Mouse (Mus musculus) retina, adult 2 months (tissue): ENCODE measurements around the gene Nckap5.
A peak's percentile ranks its signal among the peaks of the same experiment; 100 is the strongest.

Experiments used
- DNase-seq: peaks from one replicate; pipeline ENCODE4 v3.0.0-alpha.2; 2012; ENCODE audit warnings: low read depth, low spot score

The Nckap5 gene

GRCm38 (mm10) chr1:126473044-126473443 is 357.6 kb downstream of the Nckap5 start:
- DNase-seq, result no peak

- DNase-seq, result no peak
Observed at GRCm38 (mm10) chr1:126471419-126471818, 359.2 kb downstream of the Nckap5 start.

DNA sequence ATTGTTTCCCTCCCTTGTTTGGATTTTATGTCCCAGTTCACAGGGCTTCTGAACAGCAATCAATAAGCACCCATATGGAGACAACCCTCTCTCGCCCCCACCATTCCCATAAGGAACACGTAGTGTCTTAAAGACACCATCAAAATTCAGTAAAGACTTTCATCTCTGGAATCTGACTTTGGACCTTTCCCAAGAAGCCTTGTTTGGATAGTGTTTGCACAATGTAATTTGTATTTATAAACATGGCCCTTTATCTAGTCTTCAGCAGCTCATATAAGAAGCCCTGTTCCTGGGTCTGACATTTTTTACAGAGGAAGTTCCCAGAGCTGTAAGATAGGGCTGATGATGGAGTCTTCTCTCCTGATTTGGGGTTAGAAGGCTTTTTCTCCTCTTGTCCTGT is 359.7 kb downstream of the Nckap5 start:
- DNase-seq, result no peak

GRCm38 (mm10) chr1:126469818-126470544 is 360.6 kb downstream of the Nckap5 start:
- DNase-seq, result no peak

DNA sequence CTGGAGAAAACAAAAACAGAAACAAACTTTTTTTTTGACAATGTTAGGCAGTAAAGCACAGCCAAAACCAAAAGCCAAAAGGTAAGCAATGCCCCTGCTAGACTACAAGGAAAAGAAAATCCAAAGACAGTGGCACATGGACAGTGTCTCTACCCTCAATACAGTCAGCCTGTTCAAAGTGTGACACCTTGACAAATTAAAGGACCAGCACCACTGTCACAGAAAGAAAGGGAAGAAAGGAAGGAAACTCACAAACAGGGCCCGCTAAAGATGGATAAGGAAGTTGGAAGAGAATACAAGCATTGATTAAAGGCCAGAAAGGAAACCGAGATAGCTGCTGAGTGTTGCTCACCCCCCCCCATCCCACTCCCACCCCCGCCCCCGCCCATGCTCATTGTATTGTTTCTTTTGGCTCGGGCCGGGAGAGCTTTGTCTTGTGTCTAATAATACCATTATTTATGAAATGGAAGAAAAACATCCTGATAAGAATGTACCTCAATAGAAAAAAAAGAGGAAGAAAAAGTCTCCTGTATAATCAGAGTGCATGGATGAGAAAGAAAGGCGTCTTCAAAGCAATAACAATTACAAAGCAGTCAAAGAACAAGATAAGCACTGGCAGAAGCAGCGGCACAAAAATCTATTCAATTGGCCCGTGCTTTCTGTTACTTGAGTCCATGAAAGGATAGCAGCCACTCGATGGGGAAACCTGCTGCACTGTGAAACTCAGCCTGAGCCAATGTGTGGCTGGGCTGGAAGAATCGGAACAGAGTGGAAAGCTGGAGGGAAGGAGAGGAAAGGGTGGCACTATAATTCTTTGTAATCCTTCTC is 368.9 kb downstream of the Nckap5 start:
- DNase-seq, result no peak

DNA sequence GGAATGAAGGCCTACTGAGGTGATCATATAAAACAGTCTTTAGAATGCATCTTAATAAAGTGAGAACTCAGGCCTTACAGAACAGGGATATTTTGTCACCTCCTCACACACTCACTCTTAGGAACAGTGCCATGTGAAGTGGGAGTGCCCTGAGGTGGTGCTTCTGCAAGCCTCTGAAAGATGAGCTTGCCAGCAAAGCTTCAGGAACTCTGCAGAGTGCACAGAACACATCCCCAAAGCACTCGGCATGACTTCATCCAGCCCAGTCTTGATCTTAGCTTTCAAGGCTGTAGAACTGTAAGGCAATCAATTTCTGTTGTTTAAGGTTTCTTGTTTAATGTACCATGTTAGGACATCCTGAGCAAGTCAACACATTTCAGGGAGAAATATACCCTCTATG is 372.9 kb downstream of the Nckap5 start:
- DNase-seq, result no peak

- no peak for DNase-seq
Observed at GRCm38 (mm10) chr1:126454504-126455173, 376.0 kb downstream of the Nckap5 start.

- no peak for DNase-seq
Observed at GRCm38 (mm10) chr1:126451472-126451871, 379.1 kb downstream of the Nckap5 start.

- DNase-seq, result no peak
Observed at GRCm38 (mm10) chr1:126449424-126449823, 381.2 kb downstream of the Nckap5 start.

DNA sequence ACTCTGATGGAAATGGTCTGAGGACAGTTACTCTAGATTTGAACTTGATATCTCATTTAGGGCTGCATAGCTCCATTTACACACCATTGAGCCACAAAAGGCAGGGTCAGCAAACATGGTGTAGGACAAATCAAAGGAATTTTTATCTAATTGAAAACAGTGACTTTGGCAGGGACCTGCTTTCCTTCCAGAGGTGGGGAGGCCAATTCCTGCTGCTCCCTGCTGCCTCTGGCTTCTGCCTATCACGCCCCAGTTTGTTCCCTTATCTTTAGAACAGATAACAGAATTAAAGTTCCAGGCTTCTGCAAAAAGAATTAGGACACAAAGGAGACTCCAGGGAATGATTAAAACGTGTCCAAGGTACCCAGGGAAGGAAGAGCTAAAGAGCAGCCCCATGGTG is 386.7 kb downstream of the Nckap5 start:
- DNase-seq, result no peak

GRCm38 (mm10) chr1:126442723-126443122 is 387.9 kb downstream of the Nckap5 start:
- DNase-seq, result no peak

DNA sequence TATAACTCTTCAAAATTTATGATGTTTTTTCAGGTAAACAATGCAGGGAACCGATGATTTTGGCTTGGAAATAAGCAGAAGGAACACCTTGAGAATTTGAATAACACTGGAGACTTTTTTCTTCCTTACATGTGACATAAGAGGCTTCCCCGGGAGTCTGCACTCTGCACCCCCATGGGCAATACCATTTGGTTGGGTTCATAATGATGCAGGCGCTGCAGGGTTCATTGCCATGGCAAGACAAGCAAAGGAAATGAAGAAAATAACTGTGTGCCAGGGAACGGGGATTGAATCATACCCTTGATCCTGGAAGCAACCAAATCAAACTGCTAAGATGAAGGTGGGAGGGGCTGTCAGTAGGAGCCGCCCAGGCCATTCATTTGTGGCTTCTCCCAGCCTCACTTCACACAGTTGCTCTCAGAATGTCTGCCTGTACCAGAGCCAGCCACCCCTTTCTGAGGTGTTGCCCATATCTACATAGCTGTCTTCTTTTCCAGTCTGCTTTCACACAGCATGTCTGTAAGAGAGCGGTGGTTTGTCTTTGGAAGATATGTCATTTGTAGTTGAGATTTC is 392.5 kb downstream of the Nckap5 start:
- DNase-seq, result no peak

DNA sequence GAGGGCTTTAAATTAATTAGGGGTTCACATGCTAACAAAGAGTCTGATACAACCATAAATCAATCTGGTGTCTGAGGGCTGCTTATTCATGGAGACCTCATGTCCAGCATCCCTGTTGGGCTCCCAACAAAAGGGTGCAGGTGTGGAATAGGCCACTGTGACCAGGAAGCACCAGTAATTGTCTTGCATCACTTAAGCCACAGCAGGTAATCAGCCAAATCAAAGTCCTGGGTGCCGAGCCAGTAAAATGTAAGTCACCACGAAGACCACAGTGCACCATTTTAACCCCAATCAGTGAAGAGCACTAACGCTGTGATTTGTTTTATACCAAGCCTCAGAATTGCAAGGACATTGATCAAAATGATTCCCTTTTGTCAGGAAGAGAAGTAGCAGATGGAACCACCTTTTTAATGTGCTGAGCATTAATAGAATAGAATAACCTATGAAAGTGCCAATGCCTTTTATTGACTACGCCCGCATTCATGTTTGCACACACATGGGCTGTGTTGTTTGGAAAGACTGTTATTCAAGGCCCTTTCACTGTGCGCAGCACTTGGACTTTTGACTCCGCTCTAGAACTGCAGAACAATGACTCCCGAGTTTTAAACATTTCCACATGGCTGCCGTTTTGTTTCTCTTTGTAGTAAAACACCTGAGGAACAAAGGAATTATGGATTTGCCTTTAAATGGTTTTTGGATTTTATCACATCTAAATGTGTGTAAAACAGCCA is 393.5 kb downstream of the Nckap5 start:
- no peak for DNase-seq

DNA sequence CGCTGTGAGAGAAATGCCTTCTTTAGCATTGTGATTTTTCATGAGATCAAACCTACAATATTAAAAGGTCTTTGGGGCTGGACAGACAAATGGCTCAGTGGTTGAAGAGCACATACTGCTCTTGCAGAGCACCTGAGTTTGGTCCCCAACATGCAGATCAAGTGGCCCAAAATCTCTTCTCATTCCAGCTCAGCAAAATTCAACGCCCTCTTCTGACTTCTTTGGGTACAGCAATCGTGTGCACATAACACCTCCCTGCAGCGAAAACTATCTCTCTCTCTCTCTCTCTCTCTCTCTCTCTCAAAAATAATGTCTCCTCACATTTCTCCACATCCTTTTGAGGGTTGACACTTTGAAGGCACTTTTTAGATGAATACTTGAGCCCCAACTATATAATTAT is 398.3 kb downstream of the Nckap5 start:
- no peak for DNase-seq

DNA sequence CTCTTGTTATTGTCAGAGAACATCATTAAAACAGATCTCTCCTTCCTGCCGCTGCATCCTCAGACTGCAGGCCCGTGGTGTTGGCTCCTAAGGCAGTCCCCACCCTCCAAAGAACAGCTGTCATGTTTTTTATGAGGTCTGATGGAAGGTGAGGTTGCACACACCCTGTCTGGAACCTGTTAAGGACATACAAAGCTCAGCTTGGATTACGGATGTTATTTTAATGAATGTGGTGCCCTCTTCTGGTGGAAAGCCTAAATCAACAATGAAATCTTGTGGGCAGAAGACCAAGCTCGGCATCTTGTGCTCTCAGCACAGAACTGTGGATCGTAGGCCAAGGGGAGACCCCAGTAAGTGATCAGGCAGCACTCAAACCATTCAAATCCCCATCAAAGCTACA is 399.0 kb downstream of the Nckap5 start:
- DNase-seq, result peak; percentile 29

- DNase-seq, result no peak
Observed at GRCm38 (mm10) chr1:126411426-126411825, 419.2 kb downstream of the Nckap5 start.

GRCm38 (mm10) chr1:126407886-126408285 is 422.7 kb downstream of the Nckap5 start:
- DNase-seq, result no peak

- DNase-seq, result no peak
Observed at GRCm38 (mm10) chr1:126405543-126405942, 425.1 kb downstream of the Nckap5 start.

GRCm38 (mm10) chr1:126403970-126404369 is 426.6 kb downstream of the Nckap5 start:
- no peak for DNase-seq

- DNase-seq, result no peak
Observed at GRCm38 (mm10) chr1:126391204-126391603, 439.4 kb downstream of the Nckap5 start.

DNA sequence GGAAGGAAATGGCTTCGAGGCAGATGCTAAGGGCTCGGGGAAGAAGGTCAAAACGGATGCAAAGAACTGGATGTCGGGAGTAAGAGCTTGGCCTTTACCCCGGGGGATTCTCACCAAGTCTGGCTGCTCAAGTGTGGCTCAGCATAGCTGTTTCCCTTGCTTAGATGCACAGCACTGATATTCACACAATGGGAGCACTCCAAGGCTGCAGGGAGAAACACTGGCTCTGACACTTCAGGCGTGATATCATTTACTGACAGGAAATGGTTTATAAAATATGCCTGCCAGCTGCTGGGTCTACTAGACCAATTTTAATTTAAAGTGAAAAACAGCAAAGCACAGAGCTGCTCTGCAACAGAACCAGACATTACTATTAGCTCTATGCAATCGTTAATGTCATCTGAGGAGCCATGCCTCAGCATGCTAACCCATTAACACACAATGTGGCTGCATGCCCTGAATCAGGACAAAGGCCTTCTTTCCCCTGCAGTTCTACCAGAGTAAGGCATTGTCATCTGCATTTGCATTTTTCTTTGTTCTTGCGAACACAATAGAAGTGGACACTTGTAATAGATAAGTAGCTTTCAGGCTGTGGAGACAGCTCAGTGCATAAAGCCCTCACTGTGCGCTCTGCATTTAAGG is 453.1 kb downstream of the Nckap5 start:
- DNase-seq, result no peak
